Mouse (Mus musculus) stomach, postnatal 0 days (tissue): ENCODE measurements at regions not wholly inside any gene's neighbourhood (a gene's known extent, or its start where the extent isn't known, plus 50 kb on each side); places are given as distances from the start of the nearest gene placed in this dataset.
"Not testable (repeated sequence)": the region's sequence is repeated elsewhere in the genome, so short reads cannot be mapped to it uniquely, and the experiment has no call there.

Experiments
- ATAC-seq: fragments of 200-750 bp; cut with Nextera tagmentation; 2 replicates; pipeline ENCODE4 v1.8.0; 2017; ENCODE audit not compliant: low FRiP score, low TSS enrichment
- DNase-seq: peaks from one replicate; pipeline ENCODE4 v3.0.0-alpha.2; 2016; ENCODE audit warnings: low spot score
- H3K27ac ChIP-seq: fragments of 300-500 bp; sonication (generic); replicated peaks from 2 replicates; pipeline ENCODE4 v1.5.1; 2014; ENCODE audit warnings: mild to moderate bottlenecking, control low read depth
- H3K27me3 ChIP-seq: fragments of 300-500 bp; sonication (generic); 2 replicates; pipeline ENCODE4 v1.6.1; 2014; ENCODE audit warnings: low read length; ENCODE audit not compliant: control insufficient read depth, insufficient read depth
- H3K36me3 ChIP-seq: fragments of 300-500 bp; sonication (generic); 2 replicates; pipeline ENCODE4 v1.6.1; 2014; ENCODE audit warnings: low read length, mixed read lengths; ENCODE audit not compliant: control insufficient read depth, insufficient read depth
- H3K4me1 ChIP-seq: fragments of 300-500 bp; sonication (generic); replicated peaks from 2 replicates; pipeline ENCODE4 v1.6.1; 2014; ENCODE audit warnings: antibody characterized with exemption; ENCODE audit not compliant: control insufficient read depth, insufficient read depth
- H3K4me2 ChIP-seq: fragments of 300-500 bp; sonication (generic); replicated peaks from 2 replicates; pipeline ENCODE4 v1.6.1; 2014; ENCODE audit warnings: low read depth, mild to moderate bottlenecking, control low read depth, moderate library complexity
- H3K4me3 ChIP-seq: fragments of 300-500 bp; sonication (generic); 2 replicates; pipeline ENCODE4 v1.5.1; 2014; ENCODE audit warnings: low read depth, low read length, control low read depth
- H3K9ac ChIP-seq: fragments of 300-500 bp; sonication (generic); 2 replicates; pipeline ENCODE4 v1.6.1; 2014; ENCODE audit warnings: mild to moderate bottlenecking, low read length, control low read depth, mixed read lengths
- H3K9me3 ChIP-seq: fragments of 300-500 bp; sonication (generic); 2 replicates; pipeline ENCODE4 v1.6.1; 2016; ENCODE audit warnings: low read length; ENCODE audit not compliant: control insufficient read depth
- CTCF ChIP-seq: IDR thresholded peaks from 2 replicates; pipeline ENCODE4 v1.5.1; 2016; ENCODE audit warnings: antibody characterized with exemption, low read depth, mild to moderate bottlenecking, moderate library complexity
- EP300 ChIP-seq: optimal IDR thresholded peaks from 2 replicates; pipeline ENCODE3; 2016; ENCODE audit warnings: antibody characterized with exemption
- WGBS: fragments of 180-500 bp; shearing (Covaris S2); extraction: QIAGEN DNeasy Blood & Tissue Kit; methylation state at CpG from one replicate; pipeline ENCODE4 v1.1.7; 2014; 5-methylcytosine and 5-hydroxymethylcytosine counted together

GRCm38 (mm10) chr17:43156116-43156515, 114.0 kb upstream of the Adgrf1 start:
- TF ChIP-seq EP300 (no peak), CTCF (no peak)
- Histone ChIP-seq H3K4me1 (peaks cover 3% of the 10 kb centered on the region; the same call in 1 of the 2 replicates), H3K4me2 (no peak overlapping the region), H3K4me3 (no peak overlapping the region), H3K27me3 (no peaks in the 10 kb centered on the region), H3K27ac (peak overlapping the region; percentile 41; the same call in 1 of the 2 replicates), H3K36me3 (no peaks in the 10 kb centered on the region), H3K9ac (no peak overlapping the region), H3K9me3 (no peaks in the 10 kb centered on the region)
- peak; percentile 82 for ATAC-seq
- peak; percentile 58 for DNase-seq
- WGBS: 44% methylated on average over 5 of the region's 5 CpGs

DNA sequence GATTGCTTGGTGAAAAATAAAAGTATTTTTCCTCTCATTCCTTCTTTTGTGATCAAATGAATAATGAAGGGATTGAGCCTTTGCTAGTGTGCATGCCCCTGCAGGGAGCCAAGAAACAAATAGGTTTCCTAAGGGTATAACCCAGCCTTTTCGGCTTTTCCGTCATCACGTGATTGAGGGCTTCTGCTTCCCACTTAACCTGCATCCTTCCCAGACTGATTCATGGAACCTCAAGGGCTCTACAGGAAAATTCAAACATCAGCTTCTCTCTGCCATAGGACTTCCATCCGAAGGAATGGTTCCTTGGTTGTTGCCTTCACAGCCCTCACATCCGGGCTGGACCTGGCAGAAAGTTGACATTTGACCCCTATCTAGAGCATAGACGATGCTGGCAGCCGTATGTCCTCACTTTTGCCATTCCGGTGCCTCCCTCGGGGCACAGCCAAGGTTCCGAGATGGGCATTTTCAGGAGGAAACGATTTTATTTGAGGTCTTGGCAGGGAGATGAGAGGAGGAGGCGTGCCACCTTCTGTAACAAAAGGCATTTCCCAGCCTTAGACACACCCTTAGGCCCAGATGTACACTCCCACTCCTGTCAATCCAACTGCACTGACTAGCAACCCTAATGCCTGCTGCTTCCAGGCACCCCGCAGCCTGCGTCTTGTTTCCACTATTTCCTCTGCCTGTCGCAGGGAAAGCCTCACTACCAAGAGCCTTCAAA, 112.2 kb upstream of the Adgrf1 start:
- 19% methylated on average over 15 of the region's 15 CpGs for WGBS
- peak overlapping the region; percentile 41 for H3K4me2 ChIP-seq
- no peaks in the 10 kb centered on the region for H3K27me3 ChIP-seq
- ATAC-seq (peak; percentile 91), DNase-seq (peak; percentile 64)
- H3K9ac ChIP-seq: no peak overlapping the region
- H3K27ac ChIP-seq: peak overlapping the region; percentile 83
- H3K9me3 ChIP-seq: no peaks in the 10 kb centered on the region
- no peaks in the 10 kb centered on the region for H3K36me3 ChIP-seq
- H3K4me1 ChIP-seq: peaks cover 3% of the 10 kb centered on the region; the same call in 1 of the 2 replicates
- H3K4me3 ChIP-seq: peak overlapping the region; percentile 12; the same call in 1 of the 2 replicates
- TF ChIP-seq EP300 (no peak), CTCF (peak; percentile 3; the same call in 1 of the 2 replicates)

DNA sequence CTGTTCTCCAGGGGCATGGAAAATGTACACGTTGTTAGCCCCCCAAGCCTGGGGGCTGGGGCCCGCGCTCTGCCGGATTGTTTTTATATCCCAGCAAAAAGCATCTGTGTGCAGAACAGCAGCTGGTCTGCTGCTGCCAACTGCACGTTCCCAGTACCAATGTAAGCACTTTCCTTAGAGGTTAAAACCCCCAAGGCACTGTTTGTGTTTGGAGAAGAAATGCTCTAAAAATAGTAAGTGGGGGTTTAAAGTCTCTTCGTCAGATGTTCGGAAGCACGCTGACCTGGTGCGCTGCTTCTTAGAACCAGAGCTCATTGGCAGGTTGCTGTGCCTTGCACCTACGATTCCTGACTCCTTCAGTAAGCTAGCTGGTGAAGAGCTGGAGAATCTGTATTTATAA, 111.4 kb upstream of the Adgrf1 start:
- DNase-seq: no peak

GRCm38 (mm10) chr17:43161306-43161705, 108.8 kb upstream of the Adgrf1 start:
- not testable (repeated sequence) for H3K9me3 ChIP-seq, H3K27ac ChIP-seq, ATAC-seq, H3K4me3 ChIP-seq, H3K36me3 ChIP-seq, H3K27me3 ChIP-seq, H3K4me2 ChIP-seq, H3K4me1 ChIP-seq, H3K9ac ChIP-seq
- peak; percentile 72 for DNase-seq
- 53% methylated on average over 8 of the region's 10 CpGs for WGBS

More for the DNA sequence above, 111.4 kb upstream of the Adgrf1 start:
- 12% methylated on average over 10 of the region's 10 CpGs for WGBS
- Histone ChIP-seq H3K27ac (peak overlapping the region; percentile 35; the same call in 1 of the 2 replicates), H3K9ac (no peak overlapping the region), H3K36me3 (no peaks in the 10 kb centered on the region), H3K27me3 (no peaks in the 10 kb centered on the region), H3K4me3 (0 out of 2 replicates have a peak overlapping the region, but pooled peaks have one; percentile 1), H3K9me3 (no peaks in the 10 kb centered on the region), H3K4me1 (peaks cover 3% of the 10 kb centered on the region; the same call in 1 of the 2 replicates), H3K4me2 (peak overlapping the region; percentile 41)
- no peak for ATAC-seq
- TF ChIP-seq EP300 (no peak), CTCF (no peak)

DNA sequence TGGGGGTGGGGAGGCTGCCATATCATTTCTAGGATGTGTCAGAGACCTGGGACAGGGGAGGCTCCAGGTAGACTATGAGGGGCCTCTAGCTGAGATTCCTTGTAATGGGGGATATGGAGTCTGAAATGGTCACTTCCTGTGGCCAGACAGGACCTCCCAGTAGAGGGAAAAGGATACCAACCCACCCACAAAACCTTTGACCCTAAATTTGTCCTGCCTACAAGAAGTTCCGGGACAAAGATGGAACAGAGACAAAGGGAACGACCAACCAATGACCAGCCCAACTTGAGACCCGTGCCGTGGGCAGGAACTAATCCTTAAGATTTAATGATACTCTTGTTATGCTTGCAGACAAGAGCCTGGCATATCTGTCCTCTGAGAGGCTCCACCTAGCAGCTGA, 107.0 kb upstream of the Adgrf1 start:
- H3K9me3 ChIP-seq: no peaks in the 10 kb centered on the region
- H3K36me3 ChIP-seq: no peaks in the 10 kb centered on the region
- no peak for TF ChIP-seq CTCF
- TF ChIP-seq EP300: no peak
- WGBS: 85% methylated on average over 4 of the region's 4 CpGs
- H3K4me3 ChIP-seq: no peak overlapping the region
- H3K4me2 ChIP-seq: no peak overlapping the region
- H3K4me1 ChIP-seq: peaks cover 3% of the 10 kb centered on the region; the same call in 1 of the 2 replicates
- no peaks in the 10 kb centered on the region for H3K27me3 ChIP-seq
- ATAC-seq (no peak), DNase-seq (peak; percentile 4)
- H3K27ac ChIP-seq: no peak overlapping the region
- no peak overlapping the region for H3K9ac ChIP-seq

- H3K36me3 ChIP-seq: no peaks in the 10 kb centered on the region
- no peaks in the 10 kb centered on the region for H3K4me1 ChIP-seq
- no peaks in the 10 kb centered on the region for H3K27me3 ChIP-seq
- no peak for TF ChIP-seq CTCF
- no peak for TF ChIP-seq EP300
- DNase-seq: no peak
- H3K9ac ChIP-seq: no peak overlapping the region
- no peaks in the 10 kb centered on the region for H3K9me3 ChIP-seq
- no peak overlapping the region for H3K27ac ChIP-seq
- H3K4me2 ChIP-seq: no peak overlapping the region
- 0 out of 2 replicates have a peak, but pooled peaks have one; percentile 41 for ATAC-seq
- no peak overlapping the region for H3K4me3 ChIP-seq
- WGBS: 64% methylated on average over 4 of the region's 4 CpGs
Measured at GRCm38 (mm10) chr17:43166091-43166490, 104.0 kb upstream of the Adgrf1 start.
